Mouse (Mus musculus): ENCODE results near the gene Olfr1501. TPM values are rescaled to one million over a fixed set of nuclear protein-coding genes. Genes with fewer than 3 reads are reported as not detected.
"Not testable (repeated sequence)": the region's sequence is repeated elsewhere in the genome, so short reads cannot be mapped to it uniquely, and the experiment has no call there.

Gene Olfr1501
- not detected in 2 replicates for total RNA-seq (2015; ENCODE audit: low replicate concordance)
- total RNA-seq (2017; ENCODE audit: low replicate concordance): not detected in 2 replicates

DNA sequence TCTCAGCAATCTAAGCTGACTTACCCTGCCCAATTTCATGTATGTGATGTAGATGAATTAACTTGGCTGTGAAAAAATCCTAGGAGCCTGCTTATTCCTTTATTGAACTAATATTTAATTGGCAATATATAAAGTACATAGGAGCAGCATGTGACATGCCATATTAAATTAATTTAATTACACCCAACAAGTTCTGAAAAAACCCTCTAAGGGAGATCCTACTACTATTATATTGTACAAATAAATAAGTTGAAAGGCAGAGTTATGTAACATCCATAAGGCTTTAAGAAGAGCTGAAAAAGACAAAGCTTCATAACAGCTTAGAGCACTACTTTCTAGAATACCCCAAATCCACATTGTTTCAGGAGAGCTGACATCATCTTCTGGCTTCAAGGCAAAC is at the start of gene Olfr1501:
Olfr1501 (minus strand) TSS at position 101 of the 400 bp plus-strand sequence.
- not testable (repeated sequence) for ATAC-seq (replicated peaks; ENCODE audit: low FRiP score, poor library complexity, severe bottlenecking)

DNA sequence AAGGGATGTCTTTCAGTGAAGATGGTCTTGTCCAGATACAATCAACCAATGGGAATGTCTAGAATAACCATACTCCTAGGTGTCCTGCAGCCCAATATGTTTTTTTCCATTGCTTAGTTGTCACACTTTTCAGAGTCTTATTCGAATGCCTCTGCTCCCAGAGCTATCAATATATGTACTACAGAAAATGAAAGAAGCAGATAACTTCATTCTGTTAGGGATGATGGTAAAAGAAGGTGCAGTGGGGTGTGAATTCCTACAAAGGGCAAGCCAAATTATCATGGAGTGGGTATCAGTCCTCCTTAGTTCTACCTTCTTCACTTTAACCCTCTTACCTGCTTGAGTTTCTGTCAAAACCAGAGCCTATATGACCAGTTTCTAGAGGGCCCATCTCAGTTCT is 47.3 kb upstream of the Olfr1501 start, which contains the start of gene Olfr1504:
Olfr1504 (minus strand) TSS at position 101 of the 400 bp plus-strand sequence.
- no peak for ATAC-seq (replicated peaks; ENCODE audit: low FRiP score, poor library complexity, severe bottlenecking)

DNA sequence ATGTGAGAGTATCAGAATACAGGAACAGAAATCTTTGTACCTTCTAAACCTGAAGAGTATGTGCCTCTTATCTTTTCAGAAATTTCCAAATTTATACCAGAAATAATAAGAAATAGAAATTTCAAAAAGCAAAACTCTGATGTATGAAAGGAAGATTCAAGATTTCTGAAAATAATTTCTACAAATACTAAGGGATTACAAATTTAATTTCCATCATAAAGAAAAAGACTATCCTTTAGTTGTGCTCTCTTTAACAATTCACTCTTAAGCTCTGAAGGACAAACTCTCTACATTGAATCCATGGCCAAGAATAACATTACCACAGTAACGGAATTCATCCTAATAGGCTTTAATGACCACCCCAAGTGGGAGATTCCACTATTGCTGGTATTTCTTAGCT is 11.0 kb upstream of the Olfr1501 start, which contains the start of gene Olfr1502:
Olfr1502 (plus strand) TSS at position 301 of the 400 bp plus-strand sequence.
- ATAC-seq (replicated peaks; ENCODE audit: low FRiP score, poor library complexity, severe bottlenecking): no peak

DNA sequence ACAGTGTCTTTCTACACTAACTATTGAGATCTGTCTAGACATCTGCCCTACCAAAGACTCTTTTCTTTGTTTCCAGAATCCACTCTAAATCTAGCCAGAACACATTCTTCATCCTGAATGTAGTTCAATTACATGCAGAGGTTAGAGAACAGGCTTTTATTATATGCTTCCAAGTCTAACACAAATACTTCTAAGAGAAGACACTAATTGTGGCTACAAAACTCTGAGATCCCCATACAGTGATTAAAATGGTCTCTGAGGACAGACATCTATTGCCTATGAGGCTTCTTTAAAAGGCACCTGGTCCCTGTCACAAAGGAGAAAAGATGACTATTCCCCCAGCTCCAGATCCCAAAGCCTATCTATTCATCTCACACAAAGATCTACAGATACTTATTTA is 20.1 kb downstream of the Olfr1501 start, which contains the start of gene Olfr1500:
Olfr1500 (minus strand) TSS at position 101 of the 400 bp plus-strand sequence.
- ATAC-seq (replicated peaks; ENCODE audit: low FRiP score, poor library complexity, severe bottlenecking): no peak

DNA sequence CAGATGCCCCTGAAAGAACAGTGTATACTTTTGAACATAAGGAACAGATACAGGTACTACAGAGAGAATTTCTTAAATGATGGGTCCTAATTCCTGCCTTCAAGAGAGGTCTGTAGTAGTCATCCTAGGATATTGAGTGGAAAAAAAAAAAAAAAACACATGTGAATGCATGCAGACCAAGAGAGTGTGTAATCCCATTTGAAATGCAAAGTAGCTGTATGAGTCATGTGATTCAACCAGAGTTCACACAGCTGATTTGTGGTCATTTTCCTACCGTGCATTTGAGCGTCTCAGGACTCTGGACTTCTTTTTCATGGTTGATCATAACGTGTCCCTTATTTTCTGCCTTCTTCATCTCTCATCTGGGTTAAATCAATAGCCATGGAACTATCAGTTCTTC is 22.0 kb downstream of the Olfr1501 start:
- ATAC-seq (replicated peaks; ENCODE audit: low FRiP score, poor library complexity, severe bottlenecking): no peak

DNA sequence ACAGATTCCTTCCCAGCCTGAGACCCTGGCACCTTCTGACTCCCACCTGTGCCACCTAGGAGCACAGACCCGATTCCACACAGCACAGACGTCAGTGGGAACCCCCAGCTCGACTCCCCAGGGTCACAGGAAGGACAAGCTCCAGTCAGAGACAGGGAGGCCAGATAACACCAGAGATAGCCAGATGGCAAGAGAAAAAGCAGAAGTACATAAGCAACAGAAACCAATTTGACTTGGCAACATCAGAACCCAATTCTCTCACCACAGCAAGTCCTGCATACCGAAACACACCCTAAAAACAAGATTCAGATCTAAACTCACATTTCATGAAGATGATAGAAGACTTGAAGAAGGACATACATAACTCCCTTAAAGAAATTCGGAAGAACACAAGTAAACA is 29.6 kb downstream of the Olfr1501 start:
- ATAC-seq (replicated peaks; ENCODE audit: low FRiP score, poor library complexity, severe bottlenecking): no peak

DNA sequence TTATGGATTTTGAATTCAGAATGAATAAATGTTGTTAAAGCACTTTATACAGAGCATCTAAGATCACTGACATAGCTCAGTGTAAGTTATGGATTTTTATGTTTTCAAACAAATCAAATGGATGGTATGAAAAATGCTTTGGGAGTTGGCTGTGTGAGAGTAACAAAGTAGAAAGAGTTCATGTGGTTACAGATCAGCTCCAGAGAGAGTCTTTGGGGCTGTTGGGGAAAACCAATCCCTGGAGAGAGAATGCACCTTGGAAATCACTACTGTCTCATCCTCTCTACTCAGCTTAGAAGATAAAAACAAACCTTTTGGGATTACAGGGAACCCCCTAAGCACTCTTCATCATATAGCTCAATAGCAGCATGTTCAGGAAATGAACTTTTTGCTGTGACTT is 31.1 kb downstream of the Olfr1501 start, which contains the start of gene Olfr1499:
Olfr1499 (minus strand) TSS at position 101 of the 400 bp plus-strand sequence.
- ATAC-seq (replicated peaks; ENCODE audit: low FRiP score, poor library complexity, severe bottlenecking): no peak

DNA sequence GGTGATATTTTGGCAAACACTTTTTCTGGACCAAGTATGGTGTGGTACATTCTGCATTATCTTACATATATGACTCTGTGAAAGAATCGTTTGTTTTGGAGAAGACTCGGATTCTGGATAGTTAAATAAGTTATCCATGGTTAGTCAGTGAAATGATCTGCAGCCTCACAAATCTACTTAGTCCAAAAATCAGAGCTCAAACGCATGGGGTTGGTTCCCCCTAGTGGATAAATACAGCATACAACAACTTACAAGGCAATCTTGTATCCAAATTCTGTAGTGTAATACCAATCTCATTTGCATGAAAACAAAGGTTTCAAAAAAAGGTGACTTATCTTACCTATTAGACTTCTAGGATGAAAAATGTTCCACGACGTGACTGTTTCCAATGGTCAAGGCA is 31.7 kb downstream of the Olfr1501 start:
- ATAC-seq (replicated peaks; ENCODE audit: low FRiP score, poor library complexity, severe bottlenecking): no peak

DNA sequence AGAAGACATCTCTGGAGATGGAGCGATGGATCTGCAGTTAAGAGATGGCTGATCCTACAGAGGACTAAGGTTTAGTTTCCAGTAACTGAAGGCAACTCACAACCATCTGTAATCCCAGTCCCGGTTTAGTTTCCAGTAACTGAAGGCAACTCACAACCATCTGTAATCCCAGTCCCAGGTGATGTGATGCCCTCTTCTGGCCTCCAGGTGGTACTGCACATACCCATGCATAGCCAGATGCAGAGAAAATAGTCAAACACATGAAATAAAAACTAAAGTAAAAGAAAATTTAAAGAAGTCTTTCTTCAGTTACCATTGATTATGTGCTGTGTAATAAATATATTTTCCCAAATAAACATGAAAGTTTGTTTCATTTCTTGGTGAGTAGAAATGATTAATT is 37.7 kb downstream of the Olfr1501 start:
- no peak for ATAC-seq (replicated peaks; ENCODE audit: low FRiP score, poor library complexity, severe bottlenecking)

DNA sequence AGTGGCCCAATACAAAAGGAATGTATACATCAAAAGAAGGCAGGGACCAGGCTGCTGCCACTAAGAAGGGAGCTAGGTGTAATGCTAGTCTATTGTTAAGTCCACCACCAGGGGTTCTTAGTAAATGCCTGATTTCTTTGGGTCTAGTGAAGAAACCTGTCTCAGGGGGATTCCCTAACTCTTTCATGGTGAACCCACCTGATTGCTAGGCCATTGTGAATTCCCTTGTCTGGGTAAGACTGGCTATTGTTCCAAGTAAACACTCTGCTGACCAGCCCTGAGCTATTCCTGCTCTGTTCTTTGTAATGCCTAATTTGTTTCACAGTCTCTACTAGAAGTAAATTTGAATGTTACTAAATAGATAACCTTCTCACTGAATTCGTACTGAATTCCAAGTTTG is 45.0 kb downstream of the Olfr1501 start:
- not testable (repeated sequence) for ATAC-seq (replicated peaks; ENCODE audit: low FRiP score, poor library complexity, severe bottlenecking)

DNA sequence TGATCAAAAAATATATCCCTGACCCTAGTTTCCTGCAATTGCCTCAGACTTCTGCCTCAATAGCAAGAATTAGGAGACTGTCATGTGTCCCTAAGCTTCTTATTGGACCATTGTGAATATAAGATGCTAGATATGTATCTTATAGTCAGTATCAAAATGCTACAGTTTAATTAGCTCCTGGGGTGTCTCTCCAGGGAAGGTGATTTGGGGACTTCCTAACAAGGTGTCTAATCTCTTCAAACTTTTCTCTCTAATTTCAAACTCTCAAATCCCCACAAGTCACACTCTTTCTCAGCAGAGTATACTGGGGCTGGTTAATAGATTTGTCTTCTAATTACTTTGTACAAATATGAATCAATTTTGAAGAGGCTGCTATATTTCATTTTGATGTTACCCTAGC is 52.4 kb downstream of the Olfr1501 start, which contains the start of gene Olfr1497:
Olfr1497 (minus strand) TSS at position 101 of the 400 bp plus-strand sequence.
- ATAC-seq (replicated peaks; ENCODE audit: low FRiP score, poor library complexity, severe bottlenecking): no peak

Other genes starting within 250 kb of the Olfr1501 start
- gene Olfr1487, start 233.3 kb downstream of the Olfr1501 start, total RNA-seq (2015; ENCODE audit: low replicate concordance): not detected in 2 replicates
- not detected in 2 replicates for gene Olfr1487, start 233.3 kb downstream of the Olfr1501 start, total RNA-seq (2017; ENCODE audit: low replicate concordance)
- not detected in 2 replicates for gene Olfr1489, start 219.1 kb downstream of the Olfr1501 start, total RNA-seq (2015; ENCODE audit: low replicate concordance)
- not detected in 2 replicates for gene Olfr1489, start 219.1 kb downstream of the Olfr1501 start, total RNA-seq (2017; ENCODE audit: low replicate concordance)
- gene Olfr1490, start 199.6 kb downstream of the Olfr1501 start, total RNA-seq (2015; ENCODE audit: low replicate concordance): not detected in 2 replicates
- gene Olfr1490, start 199.6 kb downstream of the Olfr1501 start, total RNA-seq (2017; ENCODE audit: low replicate concordance): not detected in 2 replicates
- gene Olfr1491, start 153.4 kb downstream of the Olfr1501 start, total RNA-seq (2015; ENCODE audit: low replicate concordance): not detected in 2 replicates
- gene Olfr1491, start 153.4 kb downstream of the Olfr1501 start, total RNA-seq (2017; ENCODE audit: low replicate concordance): not detected in 2 replicates
- not detected in 2 replicates for gene Olfr1493-ps1, start 127.4 kb downstream of the Olfr1501 start, total RNA-seq (2015; ENCODE audit: low replicate concordance)
- gene Olfr1493-ps1, start 127.4 kb downstream of the Olfr1501 start, total RNA-seq (2017; ENCODE audit: low replicate concordance): not detected in 2 replicates
- gene Olfr1494, start 111.0 kb downstream of the Olfr1501 start, total RNA-seq (2015; ENCODE audit: low replicate concordance): not detected in 2 replicates
- gene Olfr1494, start 111.0 kb downstream of the Olfr1501 start, total RNA-seq (2017; ENCODE audit: low replicate concordance): not detected in 2 replicates
- gene Olfr1495, start 86.1 kb downstream of the Olfr1501 start, total RNA-seq (2015; ENCODE audit: low replicate concordance): not detected in 2 replicates
- not detected in 2 replicates for gene Olfr1495, start 86.1 kb downstream of the Olfr1501 start, total RNA-seq (2017; ENCODE audit: low replicate concordance)
- not detected in 2 replicates for gene Olfr1496, start 72.8 kb downstream of the Olfr1501 start, total RNA-seq (2015; ENCODE audit: low replicate concordance)
- gene Olfr1496, start 72.8 kb downstream of the Olfr1501 start, total RNA-seq (2017; ENCODE audit: low replicate concordance): not detected in 2 replicates
- gene Olfr1497, start 52.5 kb downstream of the Olfr1501 start, total RNA-seq (2015; ENCODE audit: low replicate concordance): not detected in 2 replicates
- not detected in 2 replicates for gene Olfr1497, start 52.5 kb downstream of the Olfr1501 start, total RNA-seq (2017; ENCODE audit: low replicate concordance)
- not detected in 2 replicates for gene Olfr1499, start 31.2 kb downstream of the Olfr1501 start, total RNA-seq (2015; ENCODE audit: low replicate concordance)
- not detected in 2 replicates for gene Olfr1499, start 31.2 kb downstream of the Olfr1501 start, total RNA-seq (2017; ENCODE audit: low replicate concordance)
- not detected in 2 replicates for gene Olfr1500, start 20.2 kb downstream of the Olfr1501 start, total RNA-seq (2015; ENCODE audit: low replicate concordance)
- gene Olfr1500, start 20.2 kb downstream of the Olfr1501 start, total RNA-seq (2017; ENCODE audit: low replicate concordance): not detected in 2 replicates
- gene Olfr1502, start 11.1 kb upstream of the Olfr1501 start, total RNA-seq (2015; ENCODE audit: low replicate concordance): not detected in 2 replicates
- not detected in 2 replicates for gene Olfr1502, start 11.1 kb upstream of the Olfr1501 start, total RNA-seq (2017; ENCODE audit: low replicate concordance)
- gene Olfr1504, start 47.2 kb upstream of the Olfr1501 start, total RNA-seq (2015; ENCODE audit: low replicate concordance): not detected in 2 replicates
- gene Olfr1504, start 47.2 kb upstream of the Olfr1501 start, total RNA-seq (2017; ENCODE audit: low replicate concordance): not detected in 2 replicates
- not detected in 2 replicates for gene Olfr1505, start 62.8 kb upstream of the Olfr1501 start, total RNA-seq (2015; ENCODE audit: low replicate concordance)
- gene Olfr1505, start 62.8 kb upstream of the Olfr1501 start, total RNA-seq (2017; ENCODE audit: low replicate concordance): not detected in 2 replicates

Measured in erythroid progenitor cell, adult 5-6 weeks (primary cell).